Mouse (Mus musculus) adrenal gland, postnatal 36 days (tissue): ENCODE data around the gene Hist2h2ac. TPM values are rescaled to one million over a fixed set of nuclear protein-coding genes. Genes with fewer than 3 reads are reported as not detected.
"Not testable (repeated sequence)": the region's sequence is repeated elsewhere in the genome, so short reads cannot be mapped to it uniquely, and the experiment has no call there.

ENCODE experiments used
- DNase-seq, 2 experiments: peaks; one replicate each; pipeline ENCODE4 v3.0.0; 2021; ENCODE audit warnings: mixed read lengths in 1 of 2
- total RNA-seq, 2 experiments: library from RNA; stranded (reverse); gene quantifications; 2 replicates each; pipeline ENCODE4 v1.2.3; 2021

The Hist2h2ac gene
- total RNA-seq, 2 experiments from 2014 or later = 60.6 to 68.7 TPM

- DNase-seq = no peak
These were observed 28.3 kb upstream of the Hist2h2ac start for GRCm38 (mm10) chr3:96249034-96249345.

DNA sequence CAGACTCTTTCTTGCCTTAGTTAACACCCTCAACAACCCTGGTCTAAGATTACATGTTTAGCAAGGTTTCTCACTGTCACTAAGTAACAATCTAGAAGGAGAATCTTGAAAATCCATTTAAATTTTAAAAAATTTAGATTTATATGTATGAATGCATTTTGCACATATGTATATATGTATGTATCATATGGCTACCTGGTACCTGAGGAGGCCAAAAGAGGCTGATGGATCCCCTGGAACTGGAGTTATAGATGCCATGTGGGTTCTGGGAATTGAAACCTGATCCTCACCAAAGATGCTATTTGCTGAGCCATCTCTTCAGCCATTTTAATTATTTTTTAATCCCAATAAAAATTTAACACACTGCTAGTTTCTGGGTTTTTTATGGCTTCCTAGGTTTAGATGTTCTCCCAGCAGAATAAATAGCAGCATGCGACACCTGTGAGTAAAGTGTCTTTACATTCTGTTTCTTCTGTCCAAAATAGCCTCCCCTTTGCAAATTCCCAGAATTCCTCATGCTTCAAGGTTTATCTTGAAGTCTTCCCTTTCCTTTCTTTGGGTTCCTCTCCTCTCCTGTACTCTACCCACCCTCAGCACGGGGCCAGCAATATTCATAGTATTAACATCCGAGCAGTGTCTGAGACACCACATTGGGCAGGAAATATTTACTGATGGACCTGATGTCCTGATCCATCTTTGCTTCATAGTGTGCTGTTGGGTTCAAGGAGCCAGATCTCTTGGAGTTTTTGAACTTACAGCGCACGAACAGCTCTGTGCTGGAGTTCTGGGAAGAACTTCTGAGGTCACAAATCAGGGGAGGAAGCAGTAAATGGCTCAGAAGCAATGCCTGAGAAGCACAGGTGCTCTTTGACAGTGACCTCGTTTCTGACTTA is 27.7 kb upstream of the Hist2h2ac start:
- no peak for DNase-seq

- no peak for DNase-seq
These were observed 26.9 kb upstream of the Hist2h2ac start for GRCm38 (mm10) chr3:96247356-96248140.

DNA sequence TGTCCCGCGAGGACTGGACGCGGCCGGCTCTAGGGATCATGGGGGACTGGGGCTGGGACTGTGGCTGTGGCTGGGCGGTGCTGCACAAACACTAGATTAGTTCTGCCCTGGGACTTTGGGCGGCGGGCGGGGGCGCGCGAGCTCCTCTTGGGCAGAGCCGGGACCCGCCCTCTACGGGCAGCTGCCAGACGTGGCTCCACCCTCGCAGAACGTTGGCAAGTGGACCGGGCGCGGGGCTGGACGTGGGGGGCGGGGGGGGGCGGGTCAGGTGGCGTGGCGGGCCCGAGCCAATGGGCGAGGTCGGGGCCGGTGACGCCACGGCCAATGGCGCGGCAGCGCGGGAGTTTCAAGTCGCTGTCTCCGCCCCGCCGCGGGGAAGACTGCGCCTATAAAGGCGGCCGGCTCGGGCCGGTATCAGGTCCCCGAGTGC is 25.8 kb upstream of the Hist2h2ac start, which contains the start of gene Hist2h3c1:
Gene Hist2h3c1, plus strand, starts transcription at position 259 of the 430 bp plus-strand sequence.
- DNase-seq = not testable (repeated sequence)

- DNase-seq = not testable (repeated sequence)
These were observed 25.3 kb upstream of the Hist2h2ac start for GRCm38 (mm10) chr3:96246018-96246417.

GRCm38 (mm10) chr3:96245003-96245886 is 24.6 kb upstream of the Hist2h2ac start, which contains the start of gene Hist2h2aa1:
TSS of gene Hist2h2aa1 (plus strand) at chr3:96245497.
- DNase-seq = peak; percentile 84 to 87

DNA sequence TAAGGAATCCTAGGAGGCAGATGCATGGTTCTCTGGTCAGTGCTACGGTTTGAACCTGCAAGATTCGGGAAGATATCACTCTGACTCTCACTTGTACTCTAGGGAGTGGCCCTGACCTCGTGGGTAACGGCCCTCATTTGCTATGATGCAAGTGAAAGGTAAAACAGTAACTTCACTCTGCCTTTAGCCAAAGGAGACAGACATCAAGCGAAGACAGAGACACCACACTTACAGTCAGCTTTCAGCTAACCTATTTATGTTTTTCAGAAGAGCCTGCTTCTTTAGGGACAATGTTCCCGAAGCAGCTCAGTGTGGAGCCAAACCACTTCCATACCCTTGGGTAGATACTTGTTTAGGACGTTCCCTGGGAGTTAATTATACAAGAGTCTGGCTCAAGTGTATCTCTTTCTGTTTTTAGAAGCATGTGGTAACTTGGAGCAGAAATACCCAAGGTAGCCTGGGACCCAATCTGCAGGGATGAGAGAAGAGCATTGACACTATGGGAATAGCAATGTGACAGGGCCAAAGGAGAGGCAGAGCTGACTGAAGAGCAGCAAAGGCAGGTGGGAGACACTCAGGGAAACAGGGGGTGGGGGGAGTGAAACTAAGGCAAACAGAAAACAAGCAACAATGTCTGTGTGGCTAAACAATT is 23.4 kb upstream of the Hist2h2ac start:
- no peak for DNase-seq

- DNase-seq = no peak
These were observed 20.1 kb upstream of the Hist2h2ac start for GRCm38 (mm10) chr3:96240799-96241197.

GRCm38 (mm10) chr3:96239949-96240798 is 19.5 kb upstream of the Hist2h2ac start, which contains the start of gene Hist2h2aa2:
TSS of gene Hist2h2aa2 (minus strand) at chr3:96240276.
- peak; percentile 91 to 96 for DNase-seq

GRCm38 (mm10) chr3:96238954-96239793 is 18.5 kb upstream of the Hist2h2ac start, which contains the start of gene Hist2h3c2:
TSS of gene Hist2h3c2 (minus strand) at chr3:96239127.
- DNase-seq = peak; percentile 30 to 55

GRCm38 (mm10) chr3:96237904-96238511 is 17.3 kb upstream of the Hist2h2ac start:
- DNase-seq = no peak

GRCm38 (mm10) chr3:96237335-96237903 is 16.7 kb upstream of the Hist2h2ac start:
- no peak for DNase-seq

DNA sequence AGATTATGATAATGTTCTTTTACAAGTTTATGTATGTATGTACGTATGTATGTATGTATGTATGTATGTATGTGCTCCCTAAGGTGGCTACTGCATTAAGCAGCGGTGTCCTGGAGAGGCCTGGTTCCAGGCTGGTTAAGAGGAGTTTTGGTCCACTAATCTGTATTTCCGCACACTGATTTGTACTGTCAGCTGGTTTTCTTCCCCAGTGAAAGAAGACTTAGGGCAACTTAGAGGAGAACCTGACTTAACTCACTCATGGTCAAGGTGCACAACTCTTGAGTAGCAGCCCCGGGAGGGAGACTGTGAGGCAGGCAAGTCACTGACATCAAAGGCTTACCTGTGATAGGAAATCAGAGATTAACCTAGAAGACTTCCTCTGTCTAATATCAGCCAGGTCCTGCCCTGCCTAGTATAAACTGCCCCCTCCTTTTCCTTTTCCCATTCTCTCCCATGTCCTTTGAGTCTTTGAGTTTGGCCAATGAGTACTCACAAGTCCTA is 16.2 kb upstream of the Hist2h2ac start:
- DNase-seq = no peak

DNA sequence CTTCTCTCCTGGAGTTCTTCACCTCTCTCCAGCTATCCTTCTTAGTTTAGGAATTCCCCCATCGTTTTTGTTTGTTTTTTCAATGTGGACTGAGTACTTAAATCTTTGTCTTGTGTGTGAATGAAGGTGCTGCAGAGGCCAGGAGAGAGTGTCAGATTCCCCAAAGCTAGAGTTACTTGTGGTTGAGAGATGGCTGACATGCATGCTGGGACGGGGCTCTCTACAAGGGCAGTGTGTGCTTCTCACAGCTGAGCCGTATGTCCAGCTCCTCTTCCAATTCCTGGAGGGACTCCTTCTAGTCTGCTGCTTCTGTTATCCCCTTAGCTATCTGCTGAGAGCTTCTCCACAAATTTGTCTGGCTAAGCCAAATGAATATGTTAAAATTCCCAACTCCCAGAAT is 15.2 kb upstream of the Hist2h2ac start:
- no peak for DNase-seq

DNA sequence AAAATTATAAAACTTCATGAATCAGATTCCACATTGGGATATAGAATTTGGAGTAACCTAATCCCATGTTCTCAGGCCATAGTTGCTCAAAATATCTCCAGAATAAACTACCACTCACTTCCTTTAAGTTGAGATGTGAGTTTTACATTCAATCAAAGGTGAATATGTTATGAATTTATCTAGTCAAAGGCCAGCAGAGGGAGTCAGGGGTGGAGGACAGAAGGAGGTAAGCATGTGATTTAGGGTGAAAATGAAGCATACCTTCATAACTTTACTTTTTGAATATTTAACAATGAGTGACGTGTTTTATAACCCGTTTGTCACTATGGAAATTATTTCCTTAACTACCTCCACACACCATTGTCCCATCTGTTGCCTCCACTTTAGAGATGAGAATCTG is 14.2 kb upstream of the Hist2h2ac start:
- no peak for DNase-seq

DNA sequence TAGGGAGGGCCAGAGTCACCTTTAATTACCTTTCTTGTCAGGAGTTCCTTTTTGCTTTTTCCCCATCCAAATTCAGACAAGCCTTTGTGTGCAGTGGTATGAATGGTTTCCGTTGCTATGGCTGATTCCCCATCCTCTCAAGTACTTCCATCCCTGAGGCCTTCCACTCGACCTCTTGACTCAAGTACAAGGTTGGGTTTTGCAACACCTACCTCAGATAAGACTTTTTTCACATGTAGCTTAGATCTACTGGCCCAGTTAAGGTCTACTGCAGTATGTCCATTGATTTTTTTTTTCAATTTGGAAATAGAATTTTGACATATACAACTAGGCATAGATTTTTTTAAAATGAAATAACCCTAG is 11.1 kb upstream of the Hist2h2ac start:
- no peak for DNase-seq

DNA sequence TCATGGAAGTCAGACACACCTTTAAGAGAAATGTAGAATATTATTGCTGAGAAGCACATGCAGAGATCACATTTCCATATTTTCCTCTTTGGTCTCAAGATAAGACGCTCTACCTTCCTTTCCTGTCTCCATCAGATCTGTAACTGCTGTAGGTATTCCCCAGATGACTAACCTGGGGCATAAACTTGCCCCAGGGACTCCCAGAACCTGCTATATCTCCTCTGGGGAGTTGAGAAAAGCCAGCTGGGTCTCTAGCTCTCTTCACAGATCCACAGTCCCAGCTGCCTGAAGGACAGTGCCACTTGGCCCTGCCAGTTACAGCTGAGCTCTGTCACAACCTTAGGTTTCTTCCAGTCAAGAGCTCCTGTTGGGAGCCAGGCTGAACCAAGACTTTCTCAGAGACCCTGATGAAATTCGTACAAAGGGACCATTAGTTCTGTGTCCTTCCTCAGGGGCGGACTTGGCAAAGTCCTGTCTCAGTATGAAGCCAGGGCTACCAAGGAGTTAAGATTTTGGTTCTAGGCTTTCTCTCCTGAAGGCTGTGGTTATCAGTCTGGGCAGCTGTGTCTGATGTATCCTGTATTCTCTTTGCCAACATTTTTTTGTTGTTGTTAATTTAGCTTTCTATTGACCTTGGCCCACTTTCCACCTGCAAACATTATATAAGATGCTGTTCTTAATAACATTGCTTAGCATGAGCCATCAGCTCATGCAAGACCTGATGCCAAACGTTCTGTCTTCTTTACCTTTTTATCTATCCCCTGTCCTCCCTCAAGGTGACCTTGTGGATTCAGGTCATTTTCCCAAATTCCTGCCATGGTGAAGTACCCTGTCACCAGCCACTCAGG is 10.5 kb upstream of the Hist2h2ac start:
- peak; percentile 40 to 46 for DNase-seq
